Mouse (Mus musculus): Measurements from ENCODE around the gene Cdk4.
A peak's percentile ranks its signal among the peaks of the same experiment; 100 is the strongest.

The Cdk4 gene

DNA sequence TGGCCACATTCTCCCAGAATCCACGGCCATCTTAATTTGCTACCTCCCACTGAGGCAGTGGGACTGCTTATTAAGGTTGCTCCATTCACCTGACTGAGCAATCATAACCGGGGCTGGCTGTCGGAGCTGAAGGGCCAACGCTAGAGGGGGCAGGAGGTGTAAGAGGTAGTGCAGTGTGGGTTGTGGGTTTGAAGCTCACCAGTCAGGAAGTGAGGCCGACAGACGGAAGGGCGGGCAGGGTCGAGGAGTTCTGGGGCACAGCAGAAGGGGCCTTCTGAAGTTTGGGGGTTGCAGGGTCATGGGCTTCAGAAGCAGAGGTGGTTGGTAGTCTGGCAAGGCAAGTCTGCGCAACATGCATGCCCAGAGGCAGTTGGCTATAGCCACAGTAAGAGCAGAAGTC, 11.7 kb downstream of the Cdk4 start, which contains the start of gene Agap2:
TSS of gene Agap2 (plus strand) at position 205 of the 400 bp plus-strand sequence.
- DNase-seq (ENCODE audit: low read depth, low spot score), result no peak

DNA sequence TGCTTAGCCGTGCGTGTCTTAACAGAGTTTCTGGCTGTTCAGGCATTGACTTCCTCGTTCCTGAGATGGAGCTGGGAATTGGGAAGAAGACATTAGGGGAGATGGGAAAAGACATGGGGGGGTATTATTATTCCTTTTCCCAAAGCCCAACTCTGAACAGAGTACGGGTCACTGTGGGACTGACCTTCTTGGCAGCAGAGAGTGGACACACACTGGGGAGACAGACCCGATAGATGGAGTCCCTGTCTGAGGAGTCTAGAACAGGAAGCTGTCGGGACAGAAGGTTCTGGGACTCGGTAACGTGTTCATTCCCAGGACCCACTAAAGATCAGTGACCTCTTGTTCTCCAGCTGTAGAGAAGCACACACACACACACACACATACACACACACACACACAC, 12.3 kb downstream of the Cdk4 start:
- no peak for DNase-seq (ENCODE audit: low read depth, low spot score)

DNA sequence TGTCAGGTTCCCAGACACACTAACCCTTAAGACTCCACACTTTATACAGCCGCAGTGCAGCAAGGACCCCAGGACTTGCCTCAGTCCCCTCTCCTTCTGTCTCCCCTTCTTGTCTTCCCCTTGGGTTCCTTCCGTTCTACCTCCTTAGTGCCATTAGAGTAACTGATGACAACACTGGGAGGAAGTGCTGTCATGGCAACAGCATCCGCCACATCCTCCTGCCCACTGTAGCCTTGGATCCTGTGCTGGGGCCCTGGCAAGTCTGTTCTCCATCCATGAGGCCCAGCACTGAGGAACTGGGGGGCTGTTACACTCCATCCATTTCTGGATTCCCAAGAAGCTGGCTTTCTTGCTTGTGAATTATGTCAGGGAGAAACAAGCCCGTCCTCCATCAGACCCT, 12.7 kb downstream of the Cdk4 start:
- DNase-seq (ENCODE audit: low read depth, low spot score), result peak; percentile 82

DNA sequence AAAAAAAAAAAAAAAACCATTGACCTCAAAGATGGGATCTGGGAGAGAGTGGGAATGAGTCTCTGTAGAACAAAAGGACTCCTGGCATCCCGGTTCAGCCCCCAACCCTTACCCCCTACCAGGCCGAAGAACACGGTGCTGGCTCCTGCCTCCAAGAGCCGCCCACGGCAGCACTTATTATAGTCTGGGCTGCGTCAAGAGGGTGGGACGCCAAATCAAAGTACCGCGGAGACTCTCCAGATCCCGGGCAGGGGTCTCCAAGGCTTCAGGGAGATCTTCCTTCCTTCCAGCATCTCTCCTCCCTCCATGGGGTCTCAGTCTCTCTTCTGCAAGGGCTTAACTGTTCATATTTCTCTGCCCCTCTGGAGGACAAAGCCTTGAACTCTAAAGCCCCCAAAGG, 14.2 kb downstream of the Cdk4 start:
- peak; percentile 79 for DNase-seq (ENCODE audit: low read depth, low spot score)

DNA sequence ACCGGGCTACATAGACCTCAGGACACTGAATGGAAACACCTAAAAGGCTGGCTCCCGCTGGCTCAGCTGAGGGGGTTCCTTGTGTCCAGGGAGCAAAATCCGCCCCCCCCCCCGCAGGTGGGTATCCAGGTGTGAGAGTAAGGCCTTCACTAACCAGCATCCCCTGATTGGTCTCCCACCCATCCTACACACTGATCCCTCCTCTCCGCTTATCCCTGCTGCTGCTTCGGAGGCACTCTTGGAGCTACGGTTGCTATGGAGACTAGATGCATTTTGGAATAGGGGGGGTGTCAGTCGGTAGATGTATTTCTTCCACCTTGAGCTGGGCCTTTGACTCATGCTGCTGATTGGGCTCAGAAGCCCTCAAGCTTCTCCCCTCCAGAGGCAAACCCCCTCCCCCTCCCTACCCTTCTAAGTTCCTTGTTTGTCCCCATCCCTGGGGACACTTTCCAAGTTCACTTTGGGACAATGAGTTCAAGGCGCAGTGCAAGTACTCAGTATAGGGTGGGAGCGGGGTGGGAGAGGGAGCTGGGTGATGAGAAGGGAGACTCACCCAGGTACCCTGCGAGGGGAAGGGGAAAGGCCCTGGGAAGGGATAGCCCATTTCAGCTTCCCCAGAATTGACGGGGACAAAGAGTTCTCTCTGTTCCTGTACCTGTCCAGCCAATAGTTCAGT, 14.8 kb downstream of the Cdk4 start:
- DNase-seq (ENCODE audit: low read depth, low spot score), result peak; percentile 95

DNA sequence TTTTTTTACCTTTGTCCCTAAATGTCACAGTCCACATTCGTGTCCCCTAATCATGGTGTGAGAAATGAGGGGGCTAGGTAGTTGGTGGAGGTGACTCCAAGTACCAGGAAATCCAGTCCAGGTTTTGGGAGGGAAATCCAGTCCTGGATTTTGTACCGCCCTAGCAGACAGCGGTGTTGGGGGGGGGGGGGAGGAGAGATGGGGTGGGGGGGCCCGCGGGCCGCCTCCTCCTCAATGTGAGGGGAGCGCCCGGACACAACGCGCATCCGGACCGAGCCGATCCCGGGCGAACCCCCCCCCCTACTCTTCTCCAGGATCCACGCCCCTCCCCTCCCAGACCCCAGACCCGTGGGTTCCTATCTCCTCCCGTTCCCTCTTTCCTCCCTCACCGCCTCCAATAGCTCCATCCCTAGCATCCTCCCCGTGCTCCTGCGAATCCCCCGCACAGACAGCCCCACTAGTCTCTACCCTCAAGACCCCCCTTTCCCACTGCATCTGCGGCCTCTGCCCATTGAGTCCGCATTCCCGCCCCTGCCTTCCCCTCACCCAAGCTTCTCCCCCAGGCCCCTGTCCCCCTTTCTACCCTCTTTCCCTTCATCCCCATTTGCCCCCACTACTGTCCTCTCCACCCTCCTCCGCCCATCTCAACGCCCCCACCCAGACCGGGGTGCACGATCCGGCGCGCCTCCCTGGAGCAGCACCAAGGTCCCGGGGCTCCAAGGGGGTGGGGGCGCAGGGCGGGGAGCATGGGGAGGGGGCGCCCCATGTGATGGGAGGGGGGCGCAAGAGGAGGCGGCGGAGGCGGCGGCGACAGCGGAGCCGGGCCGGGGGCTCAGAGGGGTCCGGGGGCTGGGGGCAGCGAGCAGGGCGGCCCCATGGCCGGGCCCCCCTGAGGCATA, 15.6 kb downstream of the Cdk4 start:
- DNase-seq (ENCODE audit: low read depth, low spot score), result peak; percentile 95

DNA sequence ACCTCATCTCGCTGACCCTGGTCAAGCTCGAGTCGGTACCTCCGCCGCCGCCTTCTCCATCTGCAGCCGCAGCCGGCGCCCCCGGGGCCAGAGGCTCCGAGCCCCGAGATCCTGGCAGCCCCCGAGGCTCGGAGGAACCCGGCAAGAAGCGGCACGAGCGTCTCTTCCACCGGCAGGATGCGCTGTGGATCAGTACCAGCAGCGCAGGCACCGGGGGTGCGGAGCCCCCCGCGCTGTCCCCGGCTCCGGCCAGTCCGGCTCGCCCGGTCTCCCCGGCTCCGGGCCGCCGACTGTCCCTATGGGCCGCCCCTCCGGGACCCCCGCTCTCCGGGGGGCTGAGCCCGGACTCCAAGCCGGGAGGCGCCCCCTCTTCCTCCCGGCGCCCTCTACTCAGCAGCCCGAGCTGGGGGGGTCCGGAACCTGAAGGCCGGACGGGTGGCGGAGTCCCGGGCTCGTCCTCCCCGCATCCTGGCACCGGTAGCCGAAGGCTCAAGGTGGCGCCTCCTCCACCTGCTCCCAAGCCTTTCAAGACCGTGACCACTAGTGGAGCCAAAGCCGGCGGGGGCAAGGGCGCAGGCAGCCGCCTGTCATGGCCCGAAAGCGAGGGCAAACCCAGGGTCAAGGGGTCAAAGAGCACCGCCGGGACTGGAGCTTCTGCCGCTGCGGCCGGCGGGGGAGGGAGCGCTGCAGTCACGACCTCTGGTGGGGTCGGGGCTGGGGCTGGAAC, 16.5 kb downstream of the Cdk4 start:
- DNase-seq (ENCODE audit: low read depth, low spot score), result peak; percentile 62

DNA sequence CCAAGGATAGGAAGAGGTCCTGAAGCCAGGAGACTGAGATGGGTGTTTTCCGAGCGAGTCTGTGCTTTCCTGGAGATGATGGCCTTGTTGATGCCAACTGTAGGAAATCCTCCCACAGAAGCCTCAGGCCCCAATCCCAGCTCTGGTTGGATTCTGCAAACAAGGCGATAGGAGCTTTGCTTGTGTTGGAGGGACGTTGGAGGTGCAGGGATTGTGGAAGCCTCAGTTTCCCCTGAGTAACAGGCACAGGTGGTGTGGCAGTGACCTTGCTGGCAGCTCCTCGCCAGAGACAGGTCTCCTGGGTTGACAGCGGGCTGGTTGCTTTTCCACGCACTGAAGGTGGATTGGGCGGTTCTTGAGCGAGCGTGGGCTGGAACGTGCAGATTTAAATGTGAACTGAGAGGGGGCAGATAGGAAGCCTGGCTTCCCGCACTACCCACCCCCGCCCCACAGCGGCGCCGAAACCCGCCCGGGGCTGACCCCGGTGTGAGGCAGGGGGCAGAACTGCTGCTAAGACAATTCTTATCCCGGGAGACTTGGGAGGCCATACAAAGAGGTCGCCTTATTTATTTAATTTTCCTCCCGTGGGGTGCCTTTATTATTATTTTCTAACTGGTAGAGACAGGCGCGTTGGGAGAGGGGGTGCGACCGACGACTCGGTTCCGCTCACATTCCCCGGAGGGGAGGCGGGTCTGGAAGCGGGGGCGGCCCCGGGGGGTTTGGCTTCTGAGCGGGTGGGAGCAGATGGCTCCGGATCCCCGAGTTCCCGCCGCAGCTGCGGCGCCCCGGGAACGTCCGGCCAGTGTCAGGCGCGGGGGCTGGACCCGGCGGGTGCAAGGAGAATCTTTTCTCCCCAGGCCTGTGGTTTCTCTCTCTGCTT, 17.8 kb downstream of the Cdk4 start:
- DNase-seq (ENCODE audit: low read depth, low spot score), result peak; percentile 89

DNA sequence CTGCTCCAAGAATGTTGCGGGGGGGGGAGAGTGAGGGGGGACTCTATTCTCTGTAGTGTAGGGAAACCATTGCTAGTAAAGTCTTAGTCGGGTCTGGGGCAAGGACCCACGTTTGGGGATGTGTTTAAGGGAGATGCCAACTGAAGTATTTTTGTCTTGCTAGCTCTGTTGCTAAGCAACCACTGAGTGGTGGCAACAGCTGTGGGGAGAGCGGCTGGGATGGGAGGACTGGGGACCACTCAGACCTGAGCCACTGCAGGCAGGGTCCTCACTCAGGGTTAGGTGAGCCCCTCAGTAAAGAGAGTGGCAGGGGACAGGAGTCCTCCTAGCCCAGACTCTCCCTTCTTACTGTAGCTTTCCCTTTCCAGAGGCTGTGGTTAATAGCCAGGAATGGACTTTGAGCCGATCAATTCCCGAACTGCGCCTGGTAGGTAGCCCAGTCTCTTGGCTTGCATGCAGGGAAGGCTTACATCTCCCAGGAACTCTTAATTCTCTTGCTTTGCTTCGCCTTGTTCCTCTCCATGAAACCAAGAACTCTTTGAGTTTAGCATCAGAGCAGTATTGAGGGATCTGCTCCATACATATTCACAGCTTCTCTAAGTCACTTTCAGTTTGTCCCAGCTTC, 18.8 kb downstream of the Cdk4 start:
- peak; percentile 78 for DNase-seq (ENCODE audit: low read depth, low spot score)

DNA sequence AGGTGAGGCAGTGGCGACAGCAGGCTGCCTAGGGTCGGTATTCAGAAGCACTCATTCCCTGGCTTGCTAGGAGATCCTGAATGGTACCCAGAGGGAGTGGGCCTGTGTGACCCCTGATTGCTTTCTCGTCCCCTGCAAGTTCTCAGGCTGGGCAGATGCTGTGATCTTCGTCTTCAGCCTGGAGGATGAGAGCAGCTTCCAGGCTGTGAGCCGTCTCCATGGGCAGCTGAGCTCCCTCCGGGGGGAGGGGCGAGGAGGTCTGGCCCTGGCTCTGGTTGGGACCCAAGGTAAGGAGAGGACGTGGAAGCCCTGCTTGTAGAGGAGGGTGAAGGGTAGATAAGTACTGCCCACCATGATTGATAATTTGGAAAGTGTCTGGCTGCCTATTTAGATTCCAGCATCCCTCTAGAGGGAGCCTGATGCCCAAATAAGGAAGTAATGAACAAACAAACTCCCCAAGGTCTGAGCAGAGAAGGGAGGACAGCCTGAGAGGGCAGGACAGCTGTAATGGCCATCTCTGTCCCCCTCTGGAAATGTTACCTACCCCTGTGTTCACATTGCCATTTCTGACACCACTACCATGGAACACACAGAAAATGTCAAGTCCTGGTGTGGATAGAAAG, 20.1 kb downstream of the Cdk4 start:
- no peak for DNase-seq (ENCODE audit: low read depth, low spot score)

DNA sequence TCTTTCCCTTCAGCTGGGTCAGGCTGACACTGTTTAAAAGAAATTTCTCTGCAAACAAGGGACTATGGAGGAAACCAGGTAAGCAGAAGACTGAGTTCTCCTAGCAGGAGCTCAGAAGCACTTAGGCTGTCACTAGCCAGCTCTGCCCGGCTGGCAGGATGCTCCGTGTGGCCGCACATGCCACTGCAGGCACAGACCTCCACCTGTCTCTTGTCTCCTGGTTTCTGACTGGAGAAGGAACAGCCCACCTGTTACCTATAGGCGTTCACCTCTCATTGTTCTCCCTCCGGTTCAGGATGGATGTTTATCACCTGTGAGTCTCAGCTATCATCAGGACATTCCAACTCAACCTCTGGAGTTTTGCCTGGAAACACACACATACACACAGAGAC, 20.6 kb downstream of the Cdk4 start:
- no peak for DNase-seq (ENCODE audit: low read depth, low spot score)

DNA sequence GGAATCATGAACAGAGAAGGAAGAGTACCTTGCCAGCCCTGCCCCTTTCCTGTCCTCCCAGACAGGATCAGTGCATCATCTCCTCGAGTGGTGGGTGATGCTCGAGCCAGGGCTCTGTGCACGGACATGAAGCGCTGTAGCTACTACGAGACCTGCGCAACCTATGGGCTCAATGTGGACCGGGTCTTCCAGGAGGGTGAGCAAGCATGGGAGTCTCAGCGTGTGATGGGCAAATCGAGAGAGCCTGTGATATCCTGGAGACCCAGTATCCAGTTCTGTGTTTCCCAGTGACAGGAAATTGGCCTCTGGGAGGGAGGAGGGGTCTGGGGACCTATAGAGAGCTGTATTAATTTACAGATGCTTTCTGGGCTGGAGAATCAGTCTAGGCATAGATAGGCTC, 21.7 kb downstream of the Cdk4 start:
- no peak for DNase-seq (ENCODE audit: low read depth, low spot score)

DNA sequence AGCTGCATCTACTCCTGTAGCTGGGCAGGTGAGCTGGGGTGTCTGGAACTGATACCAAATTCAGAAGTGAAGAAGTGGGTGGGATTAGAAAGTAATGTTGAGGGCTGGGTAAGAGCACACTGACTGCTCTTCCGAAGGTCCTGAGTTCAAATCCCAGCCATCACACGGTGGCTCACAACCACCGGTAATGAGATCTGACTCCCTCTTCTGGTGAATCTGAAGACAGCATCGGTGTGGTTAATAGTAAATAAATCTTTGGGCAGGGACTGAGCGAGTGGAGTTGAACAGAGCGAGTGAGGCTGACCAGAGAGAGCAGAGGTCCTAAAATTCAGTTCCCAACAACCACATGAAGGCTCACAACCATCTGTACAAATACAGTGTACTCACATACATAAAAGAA, 22.3 kb downstream of the Cdk4 start:
- no peak for DNase-seq (ENCODE audit: low read depth, low spot score)

DNA sequence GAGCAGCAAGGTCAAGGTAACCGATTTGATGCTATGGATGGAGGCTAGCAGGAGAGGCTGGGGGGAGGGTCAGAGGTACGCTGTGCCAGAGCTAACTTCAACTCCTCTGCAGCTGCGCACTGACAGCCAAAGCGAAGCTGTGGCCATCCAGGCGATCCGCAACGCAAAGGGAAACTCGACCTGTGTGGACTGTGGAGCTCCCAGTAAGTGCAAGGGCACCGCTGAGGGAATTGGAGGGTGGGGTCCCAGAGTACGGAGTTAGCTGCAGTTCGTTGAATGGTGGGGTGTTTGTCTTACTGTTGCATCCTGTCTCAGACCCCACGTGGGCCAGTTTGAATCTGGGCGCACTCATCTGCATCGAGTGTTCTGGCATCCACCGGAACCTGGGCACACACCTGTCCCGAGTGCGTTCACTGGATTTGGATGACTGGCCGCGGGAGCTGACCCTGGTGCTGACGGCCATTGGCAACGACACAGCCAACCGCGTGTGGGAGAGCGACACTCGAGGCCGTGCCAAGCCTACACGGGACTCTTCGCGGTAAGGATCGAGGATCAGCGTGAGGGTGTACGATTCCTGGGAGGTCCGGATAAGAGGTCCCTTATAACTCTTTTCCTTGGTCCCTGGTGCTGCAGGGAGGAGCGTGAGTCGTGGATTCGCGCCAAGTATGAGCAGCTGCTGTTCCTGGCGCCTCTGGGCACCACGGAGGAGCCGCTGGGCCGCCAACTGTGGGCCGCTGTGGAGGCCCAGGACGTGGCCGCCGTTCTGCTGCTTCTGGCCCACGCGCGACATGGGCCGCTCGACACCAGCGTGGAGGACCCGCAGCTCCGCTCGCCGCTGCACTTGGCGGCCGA, 27.5 kb downstream of the Cdk4 start:
- DNase-seq (ENCODE audit: low read depth, low spot score), result peak; percentile 76

DNA sequence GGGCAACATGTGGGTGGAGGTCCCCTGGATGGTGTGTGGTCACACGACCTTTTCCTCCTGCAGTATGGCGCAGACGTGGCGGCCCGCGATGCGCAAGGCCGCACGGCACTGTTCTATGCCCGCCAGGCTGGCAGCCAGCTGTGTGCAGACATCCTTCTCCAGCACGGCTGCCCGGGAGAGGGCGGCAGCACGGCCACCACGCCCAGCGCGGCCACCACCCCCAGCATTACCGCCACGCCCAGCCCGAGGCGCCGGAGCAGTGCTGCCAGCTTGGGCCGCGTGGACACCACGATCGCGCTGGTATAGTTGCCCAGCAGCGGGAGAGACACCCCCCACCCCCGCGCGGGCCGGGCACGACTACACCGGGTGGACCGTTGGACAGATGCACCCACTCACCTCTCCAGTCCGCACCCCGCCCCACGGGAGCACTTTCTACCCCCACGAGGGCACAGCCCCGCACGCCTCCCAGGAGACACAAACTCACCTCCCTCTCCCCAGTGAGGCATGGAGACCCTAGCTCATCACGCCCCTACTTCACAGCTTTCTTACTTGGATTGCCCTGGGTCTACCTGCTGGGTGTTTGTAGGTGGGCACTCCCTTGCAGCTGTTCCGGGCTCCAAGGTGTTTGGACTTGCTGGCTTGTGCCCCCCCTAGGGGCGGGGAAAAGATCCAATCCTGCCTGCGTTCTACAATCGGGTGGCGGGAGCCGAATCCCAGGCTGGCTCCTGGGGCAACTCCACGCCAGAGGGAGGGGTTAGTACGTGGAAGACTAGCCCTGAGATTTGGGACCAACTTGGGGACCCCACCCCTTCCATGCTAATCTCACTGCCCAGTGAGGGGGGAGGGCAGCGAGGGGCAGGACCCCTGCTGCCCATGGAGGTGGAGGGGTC, 28.4 kb downstream of the Cdk4 start:
- peak; percentile 63 for DNase-seq (ENCODE audit: low read depth, low spot score)

DNA sequence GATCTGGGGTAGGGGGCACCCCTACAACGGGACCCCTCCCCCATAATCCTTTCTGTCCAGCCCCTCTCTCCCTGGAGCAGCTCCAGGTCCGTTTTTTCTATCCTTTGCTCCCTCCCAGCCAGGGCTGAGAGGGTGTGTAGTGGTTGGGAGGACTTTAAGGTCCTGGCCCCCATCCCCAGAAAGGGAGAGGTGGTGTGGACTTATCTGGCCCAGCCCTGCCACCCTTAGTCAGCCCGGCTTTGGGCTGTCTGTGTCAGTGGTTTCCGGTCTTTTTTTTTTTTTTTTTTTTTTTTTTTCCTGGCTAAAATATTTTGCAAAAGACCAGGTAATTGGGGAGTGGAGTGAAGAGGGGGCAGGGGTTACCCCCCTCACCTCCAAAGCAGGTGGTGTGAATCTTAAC, 29.4 kb downstream of the Cdk4 start:
- DNase-seq (ENCODE audit: low read depth, low spot score), result no peak

DNA sequence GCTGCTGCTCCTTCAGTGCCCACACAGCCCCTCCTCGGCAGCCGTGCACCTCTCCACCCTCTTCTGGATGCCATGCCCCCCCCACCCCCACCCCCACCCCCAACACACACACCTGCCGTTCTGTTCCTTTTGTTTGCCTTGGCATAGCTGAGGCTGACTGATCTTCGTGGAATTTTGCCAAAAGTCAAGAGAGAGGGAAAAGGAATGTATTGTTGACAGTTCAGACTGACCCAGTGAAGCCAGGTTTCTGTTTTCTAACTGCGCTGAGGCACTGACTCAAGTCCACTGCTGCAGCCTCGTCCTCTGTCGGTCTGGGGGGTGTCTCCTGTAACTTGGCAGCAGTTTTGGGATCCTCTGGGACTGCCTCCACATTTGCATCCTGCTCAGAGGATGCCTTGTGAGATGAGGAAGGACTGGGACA, 31.1 kb downstream of the Cdk4 start:
- peak; percentile 80 for DNase-seq (ENCODE audit: low read depth, low spot score)

DNA sequence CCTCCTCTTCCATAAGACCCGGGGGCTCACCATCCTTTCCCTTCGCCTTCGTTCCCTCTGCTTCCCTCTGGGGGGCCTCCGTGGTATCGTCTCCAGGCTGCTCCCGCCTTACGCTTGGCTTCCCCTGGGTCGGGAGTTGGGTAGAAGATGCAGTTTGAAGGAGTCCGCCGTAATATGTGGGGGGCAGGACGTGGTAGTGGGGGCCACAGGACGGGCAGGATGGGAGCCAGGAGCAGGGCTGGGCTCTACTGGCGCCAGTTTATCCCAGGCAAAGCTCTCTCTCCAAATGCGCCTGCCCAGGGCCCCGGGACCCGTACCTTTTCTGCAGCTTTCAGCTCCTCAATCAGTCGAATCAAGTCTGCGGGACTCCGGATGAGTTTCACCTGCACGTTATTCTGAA, 35.2 kb downstream of the Cdk4 start:
- DNase-seq (ENCODE audit: low read depth, low spot score), result no peak
